Mouse (Mus musculus): ENCODE data around the gene 1700088E04Rik.

- TF ChIP-seq CTCF (IDR thresholded peaks at IDR 0.05; ENCODE audit: extremely low read depth, insufficient read length, insufficient replicate concordance, low read depth, low read length) (no peak), POLR2A (IDR thresholded peaks at IDR 0.05; ENCODE audit: low read depth, low read length) (no peak)
These were observed 35.9 kb upstream of the 1700088E04Rik start for GRCm38 (mm10) chr15:79176905-79177304.

Measured in small intestine, adult 2 months (tissue).